Comparison of ENCODE assay signal across 23 mouse cellular contexts in the genomic region with DNA sequence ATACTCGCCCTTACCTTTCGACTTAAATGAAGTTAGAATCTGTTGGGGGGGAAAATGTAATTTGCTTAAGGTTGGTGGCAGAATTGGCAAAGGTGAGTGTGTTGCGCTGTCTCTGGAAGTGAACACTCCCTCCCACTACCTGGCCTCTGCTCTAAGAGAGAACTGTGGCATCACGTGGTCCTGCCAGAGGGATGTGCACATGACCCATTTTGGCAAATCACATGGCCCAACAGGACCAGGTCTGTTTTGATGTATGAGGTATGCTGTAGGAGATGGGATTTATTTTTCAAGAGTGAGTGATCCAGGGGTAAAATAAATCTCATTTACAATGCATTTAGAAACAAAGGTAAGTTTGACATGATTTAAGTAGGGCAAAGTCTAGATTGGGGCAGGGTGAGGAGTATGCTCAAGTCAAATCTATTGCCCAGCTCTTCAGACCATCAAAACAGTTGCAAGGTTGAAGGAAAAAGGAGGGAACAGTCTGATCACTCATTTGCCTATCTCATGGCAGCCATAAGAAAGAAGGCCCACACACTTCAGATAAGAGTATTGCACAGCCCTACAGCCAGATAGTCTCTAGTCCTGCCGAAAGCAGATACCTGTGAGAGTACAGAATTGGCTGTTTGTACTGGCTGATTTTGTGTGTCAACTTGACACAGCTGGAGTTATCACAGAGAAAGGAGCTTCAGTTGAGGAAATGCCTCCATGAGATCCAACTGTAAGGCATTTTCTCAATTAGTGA. TPM values are rescaled to one million over a fixed set of nuclear protein-coding genes. Genes with fewer than 3 reads are reported as not detected.
A peak's percentile ranks its signal among the peaks of the same experiment; 100 is the strongest.
DNase-seq lines count a peak whose midpoint lies in the region; ATAC-seq and TF ChIP-seq lines count a peak whose summit lies in the region.
"Had no signal": no experiment of that assay in that cellular context is flagged by ENCODE, and none has a peak within 500 bp of the region (broad histone marks: within the 10 kb centered on the region; RNA-seq: fewer than 3 reads in every experiment).

No protein-coding gene starts in this region.

- no peak overlapping the region for H3K9ac ChIP-seq in intestine, embryonic 15.5 days
- H3K9ac ChIP-seq in intestine, postnatal 0 days (ENCODE audit: low read depth, low read length): no peak overlapping the region
- H3K9ac ChIP-seq: hindbrain, embryonic 15.5 days had no signal

- ATAC-seq in intestine, embryonic 15.5 days: peak; percentile 79
- ATAC-seq in intestine, postnatal 0 days: no peak
- peak; percentile 48 to 69; a peak in 3 of 4 replicates for ATAC-seq in hematopoietic stem cell, adult 5-6 weeks (replicated peaks in 1 of 2; ENCODE audit: insufficient read depth in 1 of 2, low FRiP score in 2 of 2, low TSS enrichment in 1 of 2, low read depth in 1 of 2, poor library complexity in 2 of 2, severe bottlenecking in 2 of 2)
- peak; percentile 66 for ATAC-seq in megakaryocyte, adult 5-6 weeks (ENCODE audit: poor library complexity, severe bottlenecking)
- no peak for ATAC-seq in CD4-positive, CD25-positive, alpha-beta regulatory T cell, adult 4 months
- ATAC-seq: activated CD4-positive, CD25-positive, alpha-beta regulatory T cell, adult 4 months had no signal

- H3K27ac ChIP-seq in intestine, embryonic 15.5 days: no peak overlapping the region
- H3K27ac ChIP-seq in intestine, postnatal 0 days (ENCODE audit: low read depth, low read length): no peak overlapping the region
- H3K27ac ChIP-seq in bone marrow, adult 2 months (ENCODE audit: control insufficient read depth, insufficient read depth, low read depth, low read length, poor library complexity): peak overlapping the region; percentile 62
- H3K27ac ChIP-seq: hindbrain, embryonic 15.5 days had no signal

- WGBS in intestine, embryonic 15.5 days: 91% methylated on average over 5 of the region's 5 CpGs
- WGBS in intestine, postnatal 0 days: 91% methylated on average over 5 of the region's 5 CpGs
- 83% methylated on average over 5 of the region's 5 CpGs for WGBS in bone marrow, adult 2 months

- TF ChIP-seq CTCF in intestine, postnatal 0 days (IDR thresholded peaks at IDR 0.05; ENCODE audit: low read depth): no peak
- no peak for TF ChIP-seq CTCF in bone marrow, adult 2 months (IDR thresholded peaks at IDR 0.05; ENCODE audit: control insufficient read depth, insufficient read depth, low read length)

- H3K4me2 ChIP-seq in intestine, embryonic 15.5 days (replicated peaks): no peak overlapping the region
- H3K4me2 ChIP-seq in intestine, postnatal 0 days (replicated peaks; ENCODE audit: low read depth): no peak overlapping the region
- H3K4me2 ChIP-seq: hindbrain, embryonic 15.5 days had no signal

- no peaks in the 10 kb centered on the region for H3K4me1 ChIP-seq in intestine, embryonic 15.5 days (replicated peaks)
- H3K4me1 ChIP-seq in intestine, postnatal 0 days (replicated peaks; ENCODE audit: control insufficient read depth, insufficient read depth, low read length): no peaks in the 10 kb centered on the region
- peaks cover 3% of the 10 kb centered on the region for H3K4me1 ChIP-seq in bone marrow, adult 2 months (ENCODE audit: control insufficient read depth, insufficient read depth, low read length)
- H3K4me1 ChIP-seq: hindbrain, embryonic 15.5 days had no signal

- no peak for DNase-seq in right cerebral cortex, adult 2 months (ENCODE audit: low spot score in 2 of 2)
- no peak for DNase-seq in frontal cortex, postnatal 14 days (ENCODE audit: low spot score in 2 of 2)
- DNase-seq: adrenal gland, postnatal 36 days; cerebellum, adult 8-10 months; kidney, adult 8-10 months; lung, postnatal 10 days; midbrain, embryonic 14.5 days; right cerebral cortex, postnatal 14 days had no signal

- no peaks in the 10 kb centered on the region for H3K36me3 ChIP-seq in intestine, embryonic 15.5 days
- peaks cover 10% of the 10 kb centered on the region for H3K36me3 ChIP-seq in intestine, postnatal 0 days (ENCODE audit: control insufficient read depth, insufficient read depth)

- no peak for TF ChIP-seq POLR2A in bone marrow, adult 2 months (IDR thresholded peaks at IDR 0.05; ENCODE audit: borderline replicate concordance, control insufficient read depth, low read depth, low read length)

- no peak overlapping the region for H3K4me3 ChIP-seq in intestine, embryonic 15.5 days (replicated peaks)
- no peak overlapping the region for H3K4me3 ChIP-seq in intestine, postnatal 0 days (ENCODE audit: low read depth, low read length)
- no peak overlapping the region for H3K4me3 ChIP-seq in bone marrow, adult 2 months (replicated peaks; ENCODE audit: control insufficient read depth, low read depth, low read length)
- H3K4me3 ChIP-seq: hindbrain, embryonic 15.5 days had no signal

- H3K27me3 ChIP-seq in intestine, embryonic 15.5 days (replicated peaks): no peaks in the 10 kb centered on the region
- no peaks in the 10 kb centered on the region for H3K27me3 ChIP-seq in intestine, postnatal 0 days (replicated peaks; ENCODE audit: control insufficient read depth, insufficient read depth, low read length)
- H3K27me3 ChIP-seq: hindbrain, embryonic 15.5 days had no signal

- H3K9me3 ChIP-seq in intestine, embryonic 15.5 days: no peaks in the 10 kb centered on the region
- no peaks in the 10 kb centered on the region for H3K9me3 ChIP-seq in intestine, postnatal 0 days (ENCODE audit: control insufficient read depth)
- H3K9me3 ChIP-seq: hindbrain, embryonic 15.5 days had no signal

RNA-seq across cellular contexts. Expression of gene Dtwd1, which starts 13.5 kb away (rescaled TPM):
- polyA plus RNA-seq in intestine, embryonic 15.5 days (2015; fragmentation: Nextera tagmentation; extraction: Ambion mirVana): 26.7 and 27.0 TPM in 2 replicates
- polyA plus RNA-seq in intestine, postnatal 0 days (2015; fragmentation: Nextera tagmentation; extraction: Ambion mirVana): 11.0 and 12.5 TPM in 2 replicates
- polyA plus RNA-seq in bone marrow, adult 2 months (2011; ENCODE audit: insufficient read depth, insufficient read length, low replicate concordance, missing spikeins): 11.7 and 12.1 TPM in 2 replicates
- total RNA-seq in hematopoietic stem cell, adult 5-6 weeks (2017): 16.4 and 18.9 TPM in 2 replicates
- 4.4 and 8.0 TPM in 2 replicates for total RNA-seq in megakaryocyte, adult 5-6 weeks (2015)
- total RNA-seq in megakaryocyte, adult 5-6 weeks (2017): 3.8 and 4.2 TPM in 2 replicates
- polyA plus RNA-seq in CD4-positive, CD25-positive, alpha-beta regulatory T cell, adult 4 months (2017; shearing (Covaris generic)): 10 to 100 TPM; 16.5 to 19.3 TPM

RNA-seq across cellular contexts. Expression of gene Fam227b, which starts 13.6 kb away (rescaled TPM):
- not detected in 2 replicates for polyA plus RNA-seq in intestine, embryonic 15.5 days (2015; fragmentation: Nextera tagmentation; extraction: Ambion mirVana)
- not detected in 2 replicates for polyA plus RNA-seq in intestine, postnatal 0 days (2015; fragmentation: Nextera tagmentation; extraction: Ambion mirVana)
- polyA plus RNA-seq in bone marrow, adult 2 months (2011; ENCODE audit: insufficient read depth, insufficient read length, low replicate concordance, missing spikeins): not detected in 2 replicates
- not detected in 2 replicates for total RNA-seq in hematopoietic stem cell, adult 5-6 weeks (2017)
- not detected in 2 replicates for total RNA-seq in megakaryocyte, adult 5-6 weeks (2015)
- not detected in 2 replicates for total RNA-seq in megakaryocyte, adult 5-6 weeks (2017)
- not detected for polyA plus RNA-seq in CD4-positive, CD25-positive, alpha-beta regulatory T cell, adult 4 months (2017; shearing (Covaris generic))
- total RNA-seq: heart, adult 8-10 months had no signal
- polyA plus RNA-seq: activated CD4-positive, CD25-positive, alpha-beta regulatory T cell, adult 4 months; C2C12; hindbrain, embryonic 15.5 days; limb, embryonic 11.5 days; midbrain, embryonic 14.5 days; stomach, embryonic 16.5 days had no signal

RNA-seq across cellular contexts. Expression of gene Gm17555, which starts 49.5 kb away (rescaled TPM):
- not detected in 2 replicates for polyA plus RNA-seq in intestine, embryonic 15.5 days (2015; fragmentation: Nextera tagmentation; extraction: Ambion mirVana)
- polyA plus RNA-seq in intestine, postnatal 0 days (2015; fragmentation: Nextera tagmentation; extraction: Ambion mirVana): not detected in 2 replicates
- not detected in 2 replicates for polyA plus RNA-seq in bone marrow, adult 2 months (2011; ENCODE audit: insufficient read depth, insufficient read length, low replicate concordance, missing spikeins)
- not detected in 2 replicates for total RNA-seq in hematopoietic stem cell, adult 5-6 weeks (2017)
- total RNA-seq in megakaryocyte, adult 5-6 weeks (2015): 0.18 TPM in 1 of 2 replicates, not detected in the other
- total RNA-seq in megakaryocyte, adult 5-6 weeks (2017): not detected in 2 replicates
- not detected for polyA plus RNA-seq in CD4-positive, CD25-positive, alpha-beta regulatory T cell, adult 4 months (2017; shearing (Covaris generic))
- total RNA-seq: adrenal gland, postnatal 36 days; gastrocnemius, adult 8-10 months; heart, adult 8-10 months; left cerebral cortex, adult 18-20 months had no signal
- polyA plus RNA-seq: activated CD4-positive, CD25-positive, alpha-beta regulatory T cell, adult 4 months; C2C12; hindbrain, embryonic 15.5 days; limb, embryonic 11.5 days; midbrain, embryonic 14.5 days; stomach, embryonic 16.5 days; urinary bladder, adult 2 months had no signal

Comparison
In these comparisons a context has a peak if more than half of its experiments do, and no peak if none do; other contexts are left out.
1. ATAC-seq: peak in intestine, embryonic 15.5 days (single experiment), hematopoietic stem cell, adult 5-6 weeks (2 of 2) and megakaryocyte, adult 5-6 weeks (single experiment); none in intestine, postnatal 0 days (single experiment) and CD4-positive, CD25-positive, alpha-beta regulatory T cell, adult 4 months (single experiment).